Mouse (Mus musculus): Measurements from ENCODE around the gene Slc25a23. TPM values are rescaled to one million over a fixed set of nuclear protein-coding genes. Genes with fewer than 3 reads are reported as not detected.
"Not testable (repeated sequence)": the region's sequence is repeated elsewhere in the genome, so short reads cannot be mapped to it uniquely, and the experiment has no call there.

The Slc25a23 gene
- total RNA-seq, 2 experiments from 2014 or later, result 42.1 to 50.9 TPM

GRCm38 (mm10) chr17:57070699-57071098 lies 11.0 kb upstream of the Slc25a23 start:
- DNase-seq, result no peak

GRCm38 (mm10) chr17:57070272-57070671 lies 10.6 kb upstream of the Slc25a23 start:
- DNase-seq, result no peak

GRCm38 (mm10) chr17:57066908-57067307 lies 7.2 kb upstream of the Slc25a23 start:
- no peak for DNase-seq

GRCm38 (mm10) chr17:57063031-57063430 lies 3.4 kb upstream of the Slc25a23 start:
- no peak for DNase-seq

- DNase-seq, result no peak
Observed at GRCm38 (mm10) chr17:57062548-57062947, 2.9 kb upstream of the Slc25a23 start.

- DNase-seq, result no peak
Observed at GRCm38 (mm10) chr17:57062011-57062521, 2.4 kb upstream of the Slc25a23 start.

GRCm38 (mm10) chr17:57061069-57061468 lies 1.4 kb upstream of the Slc25a23 start:
- DNase-seq, result no peak

GRCm38 (mm10) chr17:57060231-57060801 lies 653 bp upstream of the Slc25a23 start:
- DNase-seq, result peak; percentile 88

- peak; percentile 47 for DNase-seq
Observed at GRCm38 (mm10) chr17:57058891-57059485, 675 bp downstream of the Slc25a23 start, which contains the start of gene Crb3. Crb3 (plus strand) TSS chr17:57059105.

GRCm38 (mm10) chr17:57056246-57056645 lies 3.4 kb downstream of the Slc25a23 start:
- DNase-seq, result no peak

GRCm38 (mm10) chr17:57051679-57052078 lies 8.0 kb downstream of the Slc25a23 start:
- DNase-seq, result not testable (repeated sequence)

GRCm38 (mm10) chr17:57048816-57049215 lies 10.8 kb downstream of the Slc25a23 start:
- DNase-seq, result no peak

- no peak for DNase-seq
Observed at GRCm38 (mm10) chr17:57047406-57047805, 12.3 kb downstream of the Slc25a23 start.

GRCm38 (mm10) chr17:57041554-57041953 lies 18.1 kb downstream of the Slc25a23 start, which contains the start of gene Slc25a41:
Slc25a41 (minus strand) TSS chr17:57041654.
- DNase-seq, result no peak

GRCm38 (mm10) chr17:57038978-57039377 lies 20.7 kb downstream of the Slc25a23 start:
- DNase-seq, result no peak

- no peak for DNase-seq
Observed at GRCm38 (mm10) chr17:57032854-57033253, 26.8 kb downstream of the Slc25a23 start.

- DNase-seq, result peak; percentile 93
Observed at GRCm38 (mm10) chr17:57031661-57032420, 27.8 kb downstream of the Slc25a23 start.

- peak; percentile 92 for DNase-seq
Observed at GRCm38 (mm10) chr17:57030931-57031660, 28.6 kb downstream of the Slc25a23 start, which contains the start of gene Khsrp. Khsrp (minus strand) TSS chr17:57031522.

GRCm38 (mm10) chr17:57029691-57030090 lies 30.0 kb downstream of the Slc25a23 start:
- DNase-seq, result no peak

- DNase-seq, result no peak
Observed at GRCm38 (mm10) chr17:57027471-57027870, 32.2 kb downstream of the Slc25a23 start.

- no peak for DNase-seq
Observed at GRCm38 (mm10) chr17:57020960-57021359, 38.7 kb downstream of the Slc25a23 start.

GRCm38 (mm10) chr17:57019693-57020092 lies 40.0 kb downstream of the Slc25a23 start:
- no peak for DNase-seq

All from gastrocnemius, postnatal 10 days (tissue).